Mouse (Mus musculus) layer of hippocampus, adult 2 months (tissue): ENCODE results near the gene Gfm1. TPM values are rescaled to one million over a fixed set of nuclear protein-coding genes. Genes with fewer than 3 reads are reported as not detected.
A peak's percentile ranks its signal among the peaks of the same experiment; 100 is the strongest.

Experiments
- DNase-seq, 2 experiments: peaks; one replicate each; pipeline ENCODE4 v3.0.0; 2022; ENCODE audit warnings: low spot score in 2 of 2
- H3K27ac ChIP-seq: fragments of 200-600 bp; 2 replicates; pipeline ENCODE4 v1.8.1; 2022
- H3K4me3 ChIP-seq: fragments of 200-600 bp; 2 replicates; pipeline ENCODE4 v1.8.1; 2022; ENCODE audit warnings: mild to moderate bottlenecking
- CTCF ChIP-seq: fragments of 200-600 bp; conservative IDR thresholded peaks from 2 replicates; pipeline ENCODE4 v1.8.1; 2022; ENCODE audit warnings: antibody characterized with exemption, mild to moderate bottlenecking, moderate library complexity
- total RNA-seq, 2 experiments: library from RNA; stranded (reverse); gene quantifications; 2 replicates each; pipeline ENCODE4 v1.2.3; 2021

The Gfm1 gene
- total RNA-seq, 2 experiments from 2014 or later: 53.5 to 57.7 TPM

DNA sequence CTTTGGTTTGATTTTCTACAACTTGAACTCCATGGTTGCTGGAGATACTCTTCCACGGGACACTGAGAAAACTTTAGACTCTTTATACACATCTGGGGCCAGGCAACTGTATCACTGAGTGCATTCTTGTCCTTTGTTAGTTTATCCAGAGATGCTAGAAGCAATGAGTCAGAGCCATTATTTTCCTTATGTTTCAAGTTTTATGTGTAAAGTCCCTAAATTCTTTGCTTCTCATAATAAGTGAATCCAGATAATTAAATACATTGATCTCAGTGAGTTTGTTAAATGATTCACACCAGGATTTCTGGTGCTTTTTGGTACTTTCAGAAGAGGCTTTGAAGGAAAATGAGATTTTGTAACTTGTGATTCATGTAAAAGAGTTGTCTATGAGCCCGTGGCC is 75.4 kb downstream of the Gfm1 start:
- no peak for TF ChIP-seq CTCF
- no peak for DNase-seq
- H3K4me3 ChIP-seq: no peak overlapping the region
- H3K27ac ChIP-seq: no peak overlapping the region

DNA sequence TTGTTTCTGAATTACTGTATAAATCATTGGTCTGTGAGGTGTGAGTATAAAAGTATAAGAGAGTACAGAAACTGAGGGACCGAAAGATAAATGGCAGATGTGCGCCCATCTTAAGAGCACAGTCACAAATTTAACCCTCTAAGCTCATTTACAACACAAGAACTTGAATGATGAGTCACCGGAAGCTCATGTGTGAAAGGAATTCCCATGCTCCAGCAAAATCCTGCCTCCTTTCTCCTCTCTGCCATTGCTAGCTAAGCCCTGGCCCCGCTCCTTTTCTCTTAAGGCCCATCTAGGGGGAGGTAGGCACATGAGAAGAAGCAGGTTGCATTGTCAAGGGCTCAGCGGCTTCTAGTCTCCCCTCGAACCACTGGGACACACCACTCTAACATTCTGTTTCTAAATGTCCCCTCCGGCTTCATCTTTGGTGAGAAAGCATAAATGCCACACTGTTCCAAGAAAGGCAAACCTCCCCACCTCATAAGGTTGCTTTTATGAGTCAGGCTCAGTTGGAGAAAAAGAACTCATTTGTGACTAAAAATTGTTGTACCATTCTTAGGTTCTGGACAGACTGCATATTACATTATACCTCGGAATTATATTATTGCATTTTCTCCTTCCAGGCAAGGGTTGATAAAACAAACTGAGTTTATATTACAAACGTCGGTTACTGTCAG is 78.5 kb downstream of the Gfm1 start:
- no peak for DNase-seq
- Histone ChIP-seq H3K4me3 (no peak overlapping the region), H3K27ac (no peak overlapping the region)
- no peak for TF ChIP-seq CTCF

DNA sequence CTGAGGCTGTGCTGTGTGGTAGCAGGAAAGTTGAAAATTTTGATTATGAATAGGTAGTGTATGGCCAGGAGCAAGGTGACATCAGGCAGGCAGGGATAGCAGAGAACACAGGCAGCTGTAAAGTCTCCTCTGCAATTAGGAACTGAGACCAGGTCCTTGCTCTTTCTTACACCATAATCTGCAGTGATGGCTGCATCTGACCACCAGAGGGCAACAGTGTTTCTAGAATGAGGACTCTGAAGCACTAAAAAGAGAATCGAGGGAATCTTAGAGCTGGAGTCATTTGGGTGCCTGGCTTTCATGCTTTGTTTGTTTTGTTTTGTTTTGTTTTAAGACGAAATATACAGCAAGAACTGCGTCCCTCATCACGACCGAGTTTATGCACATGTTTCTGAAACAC is 82.9 kb downstream of the Gfm1 start:
- TF ChIP-seq CTCF: peak; percentile 92

DNA sequence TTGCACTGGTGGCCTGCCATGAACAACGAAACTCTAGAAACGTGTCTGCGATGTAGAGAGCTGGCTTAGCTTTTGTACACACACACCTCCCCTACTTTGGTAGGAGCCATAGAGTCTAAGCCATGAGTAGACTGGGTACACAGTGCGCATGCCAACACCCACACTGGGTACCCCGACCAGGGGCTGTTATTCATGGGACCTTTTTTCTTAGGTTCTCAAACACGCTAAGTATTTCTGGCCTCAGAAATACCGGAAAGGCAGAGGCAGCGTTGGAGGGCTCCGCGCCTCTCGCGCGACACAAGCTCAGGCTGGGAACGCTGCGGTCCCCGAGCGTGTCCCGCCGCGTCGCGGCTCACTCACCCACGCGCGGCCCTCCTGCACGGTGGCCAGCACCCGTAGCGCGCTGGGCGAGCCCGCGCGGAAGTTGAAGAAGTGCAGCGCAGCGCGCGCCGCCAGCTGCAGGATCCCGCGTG is 84.9 kb downstream of the Gfm1 start:
- no peak overlapping the region for H3K27ac ChIP-seq
- peak overlapping the region; percentile 68 for H3K4me3 ChIP-seq
- no peak for TF ChIP-seq CTCF
- peak in 1 of 2 experiments; percentile 29 for DNase-seq

More for the DNA sequence above, 82.9 kb downstream of the Gfm1 start:
- no peak overlapping the region for H3K4me3 ChIP-seq
- peak; percentile 71 to 81 for DNase-seq
- H3K27ac ChIP-seq: no peak overlapping the region

DNA sequence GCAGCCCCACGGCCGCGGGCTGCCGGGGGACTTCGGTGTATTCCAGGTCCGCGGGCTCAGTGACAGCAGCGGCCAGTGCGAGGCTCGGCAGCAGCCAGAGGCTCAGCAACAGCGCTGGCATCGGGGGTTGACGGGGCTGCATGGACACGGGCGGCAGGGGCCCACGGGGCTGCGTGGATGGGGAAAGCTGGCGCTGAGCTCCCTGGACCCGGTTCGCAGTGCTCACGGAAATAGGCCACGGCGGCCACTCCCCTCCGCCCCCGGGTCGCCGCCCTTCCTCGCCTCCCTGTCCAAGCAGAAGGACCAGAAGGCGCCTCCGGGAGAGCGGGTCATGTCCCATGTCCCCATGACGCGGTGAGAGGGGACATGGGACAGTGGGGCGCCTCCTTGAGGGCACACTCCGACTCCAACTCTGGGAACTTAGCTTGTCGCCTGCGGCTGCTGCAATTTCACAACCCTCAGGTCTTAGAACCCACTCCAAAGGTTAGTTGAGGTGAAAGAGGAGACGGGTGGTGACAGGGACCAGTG is 85.4 kb downstream of the Gfm1 start, which contains the start of gene Rarres1:
Rarres1 (minus strand) TSS at position 250 of the 528 bp plus-strand sequence.
- no peak for DNase-seq
- Histone ChIP-seq H3K27ac (no peak within 1 kb of the TSS), H3K4me3 (peak within 1 kb of the TSS; percentile 68)
- TF ChIP-seq CTCF: peak; percentile 33

DNA sequence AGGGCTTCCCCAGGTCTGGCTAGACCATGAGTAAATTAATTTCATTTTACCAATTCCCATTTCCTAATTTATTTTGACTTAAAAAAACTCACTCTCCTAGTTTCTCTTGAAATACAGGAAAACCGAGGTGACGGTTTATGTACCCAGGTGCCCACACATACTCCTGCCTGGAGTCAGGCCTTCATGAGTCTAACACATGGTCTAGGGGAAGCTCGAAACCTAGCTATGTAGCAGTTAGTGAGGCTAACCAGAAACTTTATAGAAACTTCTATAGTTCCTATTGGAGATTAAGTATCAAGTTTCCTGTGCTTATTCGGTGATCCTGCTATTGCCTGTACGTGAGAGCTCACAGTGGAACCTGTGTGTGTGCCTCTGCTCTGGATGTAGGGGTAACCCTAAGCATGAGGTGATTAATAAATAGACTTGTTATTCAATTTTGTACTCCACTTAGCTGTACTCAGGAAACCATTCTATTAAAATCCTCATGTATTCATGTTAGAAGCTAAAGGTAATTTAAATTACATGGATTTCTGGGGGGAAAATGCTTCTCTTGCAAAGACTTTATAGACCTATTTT is 90.8 kb downstream of the Gfm1 start:
- Histone ChIP-seq H3K27ac (no peak overlapping the region), H3K4me3 (no peak overlapping the region)
- TF ChIP-seq CTCF: no peak
- no peak for DNase-seq

DNA sequence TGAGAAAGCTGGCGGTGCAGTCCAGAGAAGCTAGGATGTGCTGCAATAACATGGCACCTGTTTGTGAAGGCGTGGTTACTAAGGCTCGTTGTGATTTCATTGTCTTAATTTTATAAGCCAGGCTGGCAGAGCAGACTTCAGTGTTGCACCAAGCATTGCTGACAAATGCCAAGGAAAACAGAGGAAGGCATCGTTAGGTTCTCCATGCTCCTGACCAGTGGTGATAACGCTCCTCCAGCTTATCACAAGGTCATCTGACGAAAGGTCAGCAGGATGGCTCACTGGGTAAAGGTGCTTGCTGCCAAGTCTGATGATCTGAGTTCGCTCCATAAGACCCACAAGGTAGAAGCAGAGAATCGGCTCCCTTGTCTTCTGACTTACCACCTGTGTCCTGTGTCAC is 92.8 kb downstream of the Gfm1 start:
- TF ChIP-seq CTCF: no peak
- no peak overlapping the region for H3K27ac ChIP-seq
- H3K4me3 ChIP-seq: no peak overlapping the region
- no peak for DNase-seq

DNA sequence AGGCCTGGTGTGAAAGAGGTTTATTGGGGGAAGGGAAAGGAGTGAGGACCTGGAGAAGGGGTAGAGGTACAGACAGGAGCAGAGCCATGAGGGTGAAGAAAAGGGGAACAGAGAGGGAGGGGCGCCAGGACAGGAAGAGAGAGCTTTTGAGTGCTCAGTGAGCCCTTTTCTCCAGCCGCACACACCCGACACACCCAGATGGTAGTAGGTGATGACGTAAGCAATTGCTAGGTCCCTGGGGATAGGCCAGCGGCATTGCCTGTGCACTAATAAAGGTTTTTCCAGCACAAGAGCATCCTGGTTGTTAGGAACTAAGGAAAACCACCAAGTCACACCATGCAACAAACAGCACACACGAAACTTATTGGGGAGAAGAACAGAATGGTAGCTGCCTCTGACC is 94.9 kb downstream of the Gfm1 start:
- no peak for TF ChIP-seq CTCF
- no peak for DNase-seq
- Histone ChIP-seq H3K27ac (no peak overlapping the region), H3K4me3 (no peak overlapping the region)

Other genes starting within 250 kb of the Gfm1 start
- gene Mlf1, start 56.0 kb upstream of the Gfm1 start, total RNA-seq: 1 to 10 TPM; 1.1 to 1.3 TPM
- not detected for gene Gm17402, start 54.9 kb upstream of the Gfm1 start, total RNA-seq
- 10 to 100 TPM; 40.1 to 45.3 TPM for gene Lxn, start 33.8 kb downstream of the Gfm1 start, total RNA-seq
- 1 to 10 TPM; 1.5 to 1.8 TPM for gene Rarres1, start 85.4 kb downstream of the Gfm1 start, total RNA-seq
- 10 to 100 TPM; 39.8 to 41.3 TPM for gene Mfsd1, start 152.6 kb downstream of the Gfm1 start, total RNA-seq